Mouse (Mus musculus) G1E (cell line): ENCODE data around the gene Rab7. TPM values are rescaled to one million over a fixed set of nuclear protein-coding genes. Genes with fewer than 3 reads are reported as not detected.

Source experiments
- ATAC-seq: 2 replicates; pipeline ENCODE4 v1.8.0; 2016; ENCODE audit warnings: mild to moderate bottlenecking; ENCODE audit not compliant: insufficient number of reproducible peaks, poor library complexity, low FRiP score, severe bottlenecking; ENCODE audit errors: extremely low read depth
- DNase-seq: peaks from one replicate; pipeline ENCODE4 v3.0.0; 2012; ENCODE audit warnings: low spot score
- H3K27me3 ChIP-seq: 2 replicates; pipeline ENCODE4 v1.6.1; 2012; ENCODE audit warnings: mild to moderate bottlenecking, low read length, inconsistent platforms; ENCODE audit not compliant: insufficient read depth
- H3K36me3 ChIP-seq: replicated peaks from 2 replicates; pipeline ENCODE3; 2012; ENCODE audit warnings: mild to moderate bottlenecking, inconsistent platforms
- H3K4me1 ChIP-seq: 2 replicates; pipeline ENCODE4 v1.6.1; 2012; ENCODE audit warnings: low read depth, low read length, inconsistent platforms, mixed read lengths; ENCODE audit not compliant: insufficient read depth
- H3K4me3 ChIP-seq: 2 replicates; pipeline ENCODE4 v1.5.1; 2012; ENCODE audit warnings: low read depth, mild to moderate bottlenecking, inconsistent platforms, low read length, moderate library complexity, mixed read lengths
- H3K9me3 ChIP-seq: replicated peaks from 2 replicates; pipeline ENCODE4 v1.6.1; 2012; ENCODE audit warnings: inconsistent platforms
- CTCF ChIP-seq: IDR thresholded peaks from 2 replicates; pipeline ENCODE4 v1.5.1; 2012; ENCODE audit warnings: low read depth, low read length, inconsistent platforms, mixed read lengths
- GATA1 ChIP-seq: IDR thresholded peaks from 2 replicates; pipeline ENCODE4 v1.6.1; 2012; ENCODE audit warnings: borderline replicate concordance, low read length, inconsistent platforms, mixed read lengths
- GATA2 ChIP-seq: IDR thresholded peaks from 2 replicates; pipeline ENCODE4 v1.6.1; 2012; ENCODE audit warnings: low read depth, low read length, inconsistent platforms, borderline replicate concordance
- POLR2AphosphoS5 ChIP-seq: IDR thresholded peaks from 2 replicates; pipeline ENCODE4 v1.6.1; 2012; ENCODE audit warnings: low read depth, low read length, inconsistent platforms; ENCODE audit not compliant: insufficient replicate concordance
- TAL1 ChIP-seq: conservative IDR thresholded peaks from 2 replicates; pipeline ENCODE4 v1.6.1; 2012; ENCODE audit warnings: low read depth, low read length, inconsistent platforms, mixed read lengths
- polyA plus RNA-seq: library from polyadenylated mRNA; stranded (reverse); fragments of >175 nt; gene quantifications from 2 replicates; pipeline ENCODE4 v1.2.3, GENCODE M21; 2012
- total RNA-seq, 2 experiments: library from RNA; stranded (forward) in 1 of 2; stranded (reverse) in 1 of 2; fragments of 200-1000 nt in 1 of 2; fragments of >200 nt in 1 of 2; fragmentation: Nextera tagmentation in 1 of 2; gene quantifications; 2 replicates each; pipeline ENCODE4 v1.2.3; 2014 to 2017

The Rab7 gene
- total RNA-seq (2014; fragmentation: Nextera tagmentation) (419 and 473 TPM in 2 replicates), total RNA-seq (2017) (80.7 and 101 TPM in 2 replicates), polyA plus RNA-seq (89.5 and 89.9 TPM in 2 replicates)

GRCm38 (mm10) chr6:88044577-88045405 is at the start of gene Rab7:
Gene Rab7 (minus strand): TSS chr6:88045270.
- DNase-seq (peak; percentile 91), ATAC-seq (peak; percentile 97)
- Histone ChIP-seq H3K27me3 (no peaks in the 10 kb centered on the region), H3K4me3 (peak within 1 kb of the TSS; percentile 93), H3K4me1 (peaks cover 57% of the 10 kb centered on the region), H3K9me3 (no peaks in the 10 kb centered on the region), H3K36me3 (peaks cover 34% of the 10 kb centered on the region)
- no peak for TF ChIP-seq CTCF
- TF ChIP-seq POLR2AphosphoS5, result no peak
- no peak for TF ChIP-seq TAL1
- no peak for TF ChIP-seq GATA1
- TF ChIP-seq GATA2, result no peak

GRCm38 (mm10) chr6:88088971-88089370 is 43.9 kb upstream of the Rab7 start:
- TF ChIP-seq CTCF (no peak), GATA1 (no peak), GATA2 (no peak), TAL1 (no peak), POLR2AphosphoS5 (no peak)
- DNase-seq (no peak), ATAC-seq (no peak)
- Histone ChIP-seq H3K27me3 (no peaks in the 10 kb centered on the region), H3K4me3 (no peak overlapping the region), H3K4me1 (peaks cover 30% of the 10 kb centered on the region), H3K36me3 (peaks cover 79% of the 10 kb centered on the region), H3K9me3 (no peaks in the 10 kb centered on the region)

- ATAC-seq (peak; percentile 89), DNase-seq (peak; percentile 97)
- no peaks in the 10 kb centered on the region for H3K27me3 ChIP-seq
- H3K4me1 ChIP-seq, result peaks cover 43% of the 10 kb centered on the region
- H3K9me3 ChIP-seq, result no peaks in the 10 kb centered on the region
- TF ChIP-seq GATA1 (no peak), CTCF (no peak), GATA2 (no peak), TAL1 (no peak), POLR2AphosphoS5 (no peak)
- peak within 1 kb of the TSS; percentile 100 for H3K4me3 ChIP-seq
- peaks cover 36% of the 10 kb centered on the region for H3K36me3 ChIP-seq
These were observed 39.4 kb upstream of the Rab7 start, which contains the start of gene Rpn1 for GRCm38 (mm10) chr6:88084278-88085151. Gene Rpn1 (plus strand): TSS chr6:88084482.

- Histone ChIP-seq H3K4me3 (peak overlapping the region; percentile 100; the same call in 1 of the 2 replicates), H3K4me1 (peaks cover 43% of the 10 kb centered on the region), H3K27me3 (no peaks in the 10 kb centered on the region), H3K36me3 (peaks cover 28% of the 10 kb centered on the region), H3K9me3 (no peaks in the 10 kb centered on the region)
- TF ChIP-seq TAL1 (no peak), POLR2AphosphoS5 (no peak), GATA1 (no peak), GATA2 (no peak), CTCF (no peak)
- no peak for ATAC-seq
- DNase-seq, result no peak
These were observed 38.6 kb upstream of the Rab7 start for GRCm38 (mm10) chr6:88083672-88084071.

GRCm38 (mm10) chr6:88083095-88083494 is 38.0 kb upstream of the Rab7 start:
- Histone ChIP-seq H3K4me1 (peaks cover 43% of the 10 kb centered on the region), H3K36me3 (peaks cover 22% of the 10 kb centered on the region), H3K9me3 (no peaks in the 10 kb centered on the region), H3K27me3 (no peaks in the 10 kb centered on the region), H3K4me3 (no peak overlapping the region)
- ATAC-seq (no peak), DNase-seq (no peak)
- TF ChIP-seq GATA2 (no peak), CTCF (no peak), POLR2AphosphoS5 (no peak), TAL1 (no peak), GATA1 (no peak)
